Mouse (Mus musculus) ES-E14 (cell line): ENCODE measurements around the gene Cel. TPM values are rescaled to one million over a fixed set of nuclear protein-coding genes. Genes with fewer than 3 reads are reported as not detected.

Source experiments
- DNase-seq: peaks from one replicate; pipeline ENCODE4 v3.0.0-alpha.2; 2013; ENCODE audit warnings: low read depth, low spot score
- H3K27ac ChIP-seq: 2 replicates; pipeline ENCODE4 v1.5.1; 2012; ENCODE audit warnings: low read depth, mild to moderate bottlenecking, low read length, moderate library complexity, mixed read lengths; ENCODE audit not compliant: poor library complexity, insufficient read depth, severe bottlenecking
- H3K36me3 ChIP-seq: 2 replicates; pipeline ENCODE4 v1.6.1; 2012; ENCODE audit warnings: mild to moderate bottlenecking, low read length, moderate library complexity, mixed read lengths; ENCODE audit not compliant: control insufficient read depth, poor library complexity, insufficient read depth, severe bottlenecking
- H3K4me1 ChIP-seq, 2 experiments: fragments of 150-350 bp in 1 of 2; sonication (generic) in 1 of 2; 2 replicates each; pipeline ENCODE4 v1.6.1; 2012; ENCODE audit warnings: low read length in 2 of 2, mild to moderate bottlenecking in 1 of 2, mixed read lengths in 1 of 2; ENCODE audit not compliant: control insufficient read depth in 2 of 2, insufficient read depth in 2 of 2, poor library complexity in 1 of 2
- H3K4me3 ChIP-seq, 2 experiments: fragments of 150-350 bp in 1 of 2; sonication (generic) in 1 of 2; 2 replicates each; pipeline ENCODE4 v1.5.1; 2012; ENCODE audit warnings: low read length in 2 of 2, low read depth in 1 of 2, mild to moderate bottlenecking in 1 of 2, mixed read lengths in 1 of 2; ENCODE audit not compliant: insufficient read depth in 1 of 2, poor library complexity in 1 of 2, severe bottlenecking in 1 of 2
- H3K9ac ChIP-seq: 2 replicates; pipeline ENCODE4 v1.6.1; 2012; ENCODE audit warnings: low read depth, mild to moderate bottlenecking, low read length, mixed read lengths; ENCODE audit not compliant: poor library complexity, insufficient read depth, severe bottlenecking
- H3K9me3 ChIP-seq: fragments of 150-350 bp; sonication (generic); 2 replicates; pipeline ENCODE4 v1.6.1; 2012; ENCODE audit warnings: low read depth, mild to moderate bottlenecking, low read length; ENCODE audit not compliant: control insufficient read depth, insufficient read depth
- CHD2 ChIP-seq: IDR thresholded peaks from 2 replicates; pipeline ENCODE4 v1.6.1; 2014; ENCODE audit warnings: mild to moderate bottlenecking, low read depth, low read length, inconsistent platforms
- HCFC1 ChIP-seq: IDR thresholded peaks from 2 replicates; pipeline ENCODE4 v1.6.1; 2012; ENCODE audit warnings: low read length, inconsistent platforms, borderline replicate concordance; ENCODE audit not compliant: insufficient read depth
- MAFK ChIP-seq: IDR thresholded peaks from 2 replicates; pipeline ENCODE4 v1.6.1; 2014; ENCODE audit warnings: mild to moderate bottlenecking, low read depth, low read length, inconsistent platforms; ENCODE audit not compliant: insufficient read depth
- ZC3H11A ChIP-seq: IDR thresholded peaks from 2 replicates; pipeline ENCODE4 v1.6.1; 2012; ENCODE audit warnings: low read depth, mild to moderate bottlenecking, inconsistent platforms, low read length, borderline replicate concordance
- ZNF384 ChIP-seq: IDR thresholded peaks from 2 replicates; pipeline ENCODE4 v1.6.1; 2012; ENCODE audit warnings: low read depth, low read length, inconsistent platforms
- in situ Hi-C, 2 experiments: fragments of 600-800 bp; cut with MboI; formaldehyde crosslinking; loops; one replicate each; pipeline ENCODE4 v1.15.1; 2025; ENCODE audit warnings: low sequenced_read_pairs in 2 of 2, inconsistent platforms in 1 of 2; ENCODE audit not compliant: unreplicated experiment in 2 of 2
- total RNA-seq: library from RNA; depleted of rRNA; stranded (reverse); fragments of 300-350 nt; gene quantifications from 2 replicates; pipeline ENCODE4 v1.2.3, GENCODE M21; 2012

Gene Cel
- total RNA-seq, 1 experiment, result not detected

GRCm38 (mm10) chr2:28543894-28544293 is 19.3 kb downstream of the Cel start:
- Histone ChIP-seq H3K4me1 (0 out of 4 replicates have a peak, but pooled peaks cover 0 to 4% of the 10 kb centered on the region in 2 experiments), H3K27ac (no peak overlapping the region), H3K9ac (no peak overlapping the region), H3K36me3 (peaks cover 27% of the 10 kb centered on the region), H3K9me3 (no peaks in the 10 kb centered on the region), H3K4me3 (no peak overlapping the region)
- DNase-seq, result no peak
- TF ChIP-seq ZC3H11A (no peak), CHD2 (no peak), MAFK (no peak), HCFC1 (no peak), ZNF384 (no peak)
- in situ Hi-C loops, result no loop called here

- H3K27ac ChIP-seq, result no peak overlapping the region
- H3K9me3 ChIP-seq, result no peaks in the 10 kb centered on the region
- TF ChIP-seq ZC3H11A (no peak), HCFC1 (no peak), ZNF384 (no peak), MAFK (no peak), CHD2 (no peak)
- in situ Hi-C loops, result no loop called here
- peaks cover 11% of the 10 kb centered on the region; the same call in 1 of the 2 replicates for H3K36me3 ChIP-seq
- H3K4me3 ChIP-seq, result no peak overlapping the region
- no peak for DNase-seq
- H3K4me1 ChIP-seq, result peaks cover 0 to 7% of the 10 kb centered on the region in 2 experiments; a peak in 1 of 4 replicates
- H3K9ac ChIP-seq, result no peak overlapping the region
Observed at GRCm38 (mm10) chr2:28540587-28541227, 22.5 kb downstream of the Cel start.

GRCm38 (mm10) chr2:28539949-28540348 is 23.3 kb downstream of the Cel start:
- Histone ChIP-seq H3K9ac (no peak overlapping the region), H3K4me1 (peaks cover 0 to 7% of the 10 kb centered on the region in 2 experiments; a peak in 1 of 4 replicates)

GRCm38 (mm10) chr2:28539206-28539605 is 24.0 kb downstream of the Cel start:
- no peak overlapping the region for H3K27ac ChIP-seq
- in situ Hi-C loops, result no loop called here
- H3K36me3 ChIP-seq, result peaks cover 3% of the 10 kb centered on the region; the same call in 1 of the 2 replicates
- no peaks in the 10 kb centered on the region for H3K9me3 ChIP-seq
- H3K4me3 ChIP-seq, result no peak overlapping the region
- H3K9ac ChIP-seq, result no peak overlapping the region
- peaks cover 0 to 7% of the 10 kb centered on the region in 2 experiments; a peak in 1 of 4 replicates for H3K4me1 ChIP-seq
- TF ChIP-seq HCFC1 (no peak), ZC3H11A (no peak), ZNF384 (no peak), CHD2 (no peak), MAFK (no peak)
- DNase-seq, result no peak

More at GRCm38 (mm10) chr2:28539949-28540348, 23.3 kb downstream of the Cel start:
- Histone ChIP-seq H3K27ac (no peak overlapping the region), H3K4me3 (no peak overlapping the region), H3K9me3 (no peaks in the 10 kb centered on the region), H3K36me3 (peaks cover 8% of the 10 kb centered on the region; the same call in 1 of the 2 replicates)
- in situ Hi-C loops, result no loop called here
- no peak for DNase-seq
- no peak for TF ChIP-seq MAFK
- no peak for TF ChIP-seq HCFC1
- TF ChIP-seq ZC3H11A, result no peak
- TF ChIP-seq ZNF384, result no peak
- no peak for TF ChIP-seq CHD2
